Mouse (Mus musculus): ENCODE results near the gene Slc37a2. TPM values are rescaled to one million over a fixed set of nuclear protein-coding genes. Genes with fewer than 3 reads are reported as not detected.

Gene Slc37a2
- polyA plus RNA-seq, 1 experiment from 2014 or later: 0.88 TPM

DNA sequence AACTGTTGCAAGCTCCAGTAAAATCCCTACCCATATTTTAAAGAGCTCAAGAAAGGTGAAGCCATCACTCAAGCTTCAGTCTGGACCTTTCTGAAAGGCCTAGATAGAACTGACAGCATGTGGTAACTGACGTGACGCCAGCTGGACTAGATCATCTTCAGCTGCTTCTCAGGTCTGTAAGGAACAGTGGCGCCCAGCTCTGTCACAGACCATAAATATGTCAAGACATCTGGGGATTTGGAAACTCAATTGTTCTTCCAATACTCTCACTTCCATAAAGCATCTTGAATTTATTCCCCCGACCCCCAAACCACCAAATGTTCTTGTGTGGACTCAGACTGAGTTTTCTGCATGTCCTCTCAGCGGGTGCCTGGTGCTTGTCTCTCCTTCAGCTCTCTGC, 55.1 kb downstream of the Slc37a2 start:
- H3K9ac ChIP-seq (ENCODE audit: low read length): no peak overlapping the region
- no peaks in the 10 kb centered on the region for H3K9me3 ChIP-seq (replicated peaks; ENCODE audit: control insufficient read depth, low read length)
- DNase-seq (ENCODE audit: low spot score): no peak
- H3K4me2 ChIP-seq (ENCODE audit: low read length): no peak overlapping the region
- ATAC-seq: no peak
- H3K27me3 ChIP-seq (replicated peaks; ENCODE audit: control insufficient read depth, insufficient read depth, low read length): no peaks in the 10 kb centered on the region
- peaks cover 5% of the 10 kb centered on the region; the same call in 1 of the 2 replicates for H3K4me1 ChIP-seq (ENCODE audit: control insufficient read depth, insufficient read depth, low read length)
- no peaks in the 10 kb centered on the region for H3K36me3 ChIP-seq (ENCODE audit: control insufficient read depth, insufficient read depth, low read length)
- no peak overlapping the region for H3K27ac ChIP-seq (ENCODE audit: low read depth, low read length)
- 90% methylated on average over 5 of the region's 5 CpGs for WGBS
- H3K4me3 ChIP-seq (ENCODE audit: low read depth, low read length): no peak overlapping the region

DNA sequence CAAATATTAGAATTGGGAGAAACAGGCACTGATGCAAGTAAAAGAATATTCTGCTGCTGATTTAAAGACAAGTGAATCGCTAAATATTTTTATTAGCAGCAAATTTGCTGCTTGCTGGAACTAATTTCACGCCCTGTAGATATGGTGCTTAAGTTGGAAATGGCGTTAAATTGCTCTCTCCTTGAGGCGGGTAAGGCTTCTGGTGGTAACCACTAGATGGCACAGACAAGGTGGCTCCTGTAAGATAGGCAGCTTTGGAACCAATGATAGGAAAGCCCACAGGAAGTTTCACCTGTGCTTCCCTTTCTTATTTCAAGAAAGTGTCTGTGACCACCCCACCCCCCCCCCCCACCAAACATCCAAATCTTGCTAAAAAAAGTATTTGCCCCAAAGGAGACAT, 58.5 kb downstream of the Slc37a2 start:
- Histone ChIP-seq H3K9ac (ENCODE audit: low read length) (no peak overlapping the region), H3K36me3 (ENCODE audit: control insufficient read depth, insufficient read depth, low read length) (no peaks in the 10 kb centered on the region), H3K4me2 (ENCODE audit: low read length) (no peak overlapping the region), H3K27ac (ENCODE audit: low read depth, low read length) (no peak overlapping the region), H3K27me3 (replicated peaks; ENCODE audit: control insufficient read depth, insufficient read depth, low read length) (no peaks in the 10 kb centered on the region), H3K9me3 (replicated peaks; ENCODE audit: control insufficient read depth, low read length) (no peaks in the 10 kb centered on the region), H3K4me1 (ENCODE audit: control insufficient read depth, insufficient read depth, low read length) (no peaks in the 10 kb centered on the region), H3K4me3 (ENCODE audit: low read depth, low read length) (no peak overlapping the region)
- DNase-seq (ENCODE audit: low spot score): no peak
- ATAC-seq: no peak
- 91% methylated on average over 4 of the region's 4 CpGs for WGBS

DNA sequence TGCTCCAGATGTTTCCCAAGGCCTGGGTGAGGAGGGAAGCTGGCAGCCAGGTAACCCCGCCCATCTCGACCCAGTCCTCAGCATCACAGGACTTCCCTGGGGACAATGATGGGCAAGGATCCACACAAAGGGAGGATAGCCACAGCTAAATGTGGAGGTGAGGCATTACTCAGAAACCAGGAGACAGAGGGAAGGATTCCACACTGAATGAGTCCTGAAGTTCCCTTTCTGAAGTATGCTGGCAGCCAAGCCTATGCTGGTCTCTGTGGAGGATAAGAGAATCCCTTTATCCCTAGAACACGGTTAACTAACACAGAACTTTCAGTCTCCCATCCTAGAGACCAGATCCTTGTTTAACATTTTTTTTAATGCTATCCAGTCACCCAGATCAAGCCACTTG, 67.5 kb downstream of the Slc37a2 start:
- no peak overlapping the region for H3K9ac ChIP-seq (ENCODE audit: low read length)
- H3K4me2 ChIP-seq (ENCODE audit: low read length): no peak overlapping the region
- no peak overlapping the region for H3K4me3 ChIP-seq (ENCODE audit: low read depth, low read length)
- DNase-seq (ENCODE audit: low spot score) (no peak), ATAC-seq (no peak)
- H3K4me1 ChIP-seq (ENCODE audit: control insufficient read depth, insufficient read depth, low read length): no peaks in the 10 kb centered on the region; the same call in 1 of the 2 replicates
- no peaks in the 10 kb centered on the region for H3K27me3 ChIP-seq (replicated peaks; ENCODE audit: control insufficient read depth, insufficient read depth, low read length)
- no peaks in the 10 kb centered on the region for H3K36me3 ChIP-seq (ENCODE audit: control insufficient read depth, insufficient read depth, low read length)
- no peaks in the 10 kb centered on the region for H3K9me3 ChIP-seq (replicated peaks; ENCODE audit: control insufficient read depth, low read length)
- H3K27ac ChIP-seq (ENCODE audit: low read depth, low read length): no peak overlapping the region
- WGBS: 92% methylated on average over 3 of the region's 3 CpGs

DNA sequence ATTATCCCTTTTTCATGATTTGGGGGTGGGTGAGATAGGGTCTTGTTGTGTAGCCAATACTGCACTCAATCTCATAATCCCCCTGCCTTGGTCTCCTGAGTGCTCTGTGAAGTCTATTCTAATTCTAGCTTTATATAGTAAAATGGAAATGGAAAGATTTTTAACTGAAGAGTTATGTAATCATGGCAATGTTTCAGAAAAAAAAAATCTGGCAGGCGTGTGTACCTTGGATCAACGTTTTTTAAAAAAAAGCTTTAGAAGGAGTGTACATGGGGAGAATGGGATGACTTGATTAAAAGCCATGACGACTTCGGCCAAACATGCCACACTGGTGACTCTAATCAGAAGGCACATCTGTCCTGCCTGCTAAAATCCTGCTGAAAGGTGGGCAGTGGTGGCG, 68.1 kb downstream of the Slc37a2 start:
- ATAC-seq (no peak), DNase-seq (ENCODE audit: low spot score) (no peak)
- Histone ChIP-seq H3K4me1 (ENCODE audit: control insufficient read depth, insufficient read depth, low read length) (no peaks in the 10 kb centered on the region; the same call in 1 of the 2 replicates), H3K4me2 (ENCODE audit: low read length) (no peak overlapping the region), H3K9me3 (replicated peaks; ENCODE audit: control insufficient read depth, low read length) (no peaks in the 10 kb centered on the region), H3K27me3 (replicated peaks; ENCODE audit: control insufficient read depth, insufficient read depth, low read length) (no peaks in the 10 kb centered on the region), H3K4me3 (ENCODE audit: low read depth, low read length) (no peak overlapping the region), H3K9ac (ENCODE audit: low read length) (no peak overlapping the region), H3K27ac (ENCODE audit: low read depth, low read length) (no peak overlapping the region), H3K36me3 (ENCODE audit: control insufficient read depth, insufficient read depth, low read length) (no peaks in the 10 kb centered on the region)
- WGBS: 89% methylated on average over 5 of the region's 5 CpGs

DNA sequence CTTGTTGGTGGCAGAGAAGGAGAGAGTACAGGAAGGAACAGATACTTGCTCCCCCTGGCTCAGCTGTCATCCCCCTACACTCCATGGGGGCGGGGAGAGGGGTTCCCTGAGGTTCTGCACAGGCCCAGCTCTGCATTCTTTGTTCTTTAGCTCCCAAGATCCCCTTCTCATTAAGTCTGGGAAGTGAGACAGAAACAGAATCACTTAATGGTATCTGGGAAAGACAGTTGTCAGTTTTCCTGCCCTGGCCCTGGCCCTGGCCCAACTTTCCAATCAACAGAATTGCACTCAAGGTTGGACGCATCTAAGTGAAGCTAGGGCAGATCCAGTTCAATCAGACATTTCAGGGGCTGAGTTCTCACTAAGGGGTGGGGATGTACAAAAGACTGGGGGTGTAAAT, 72.4 kb downstream of the Slc37a2 start:
- H3K27ac ChIP-seq (ENCODE audit: low read depth, low read length): no peak overlapping the region

DNA sequence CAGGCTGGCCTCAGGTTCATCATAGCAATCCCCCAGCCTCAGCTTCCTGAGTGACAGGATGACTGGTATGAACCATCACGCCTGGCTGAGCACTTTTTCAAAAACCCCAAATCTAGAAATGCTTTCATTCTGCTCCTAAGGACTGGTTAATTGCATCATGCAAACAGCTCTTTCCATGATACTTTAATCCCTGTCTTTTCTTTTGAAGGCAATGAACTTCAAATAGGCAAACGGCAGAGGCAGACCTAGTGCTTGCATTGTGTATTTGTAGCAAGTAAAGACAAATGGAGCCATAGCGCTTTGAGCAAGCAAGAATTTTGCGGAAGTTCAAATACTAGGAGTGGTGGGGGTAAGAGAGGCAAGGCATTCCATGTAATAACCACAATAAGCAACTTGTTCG, 73.9 kb downstream of the Slc37a2 start:
- Histone ChIP-seq H3K27me3 (replicated peaks; ENCODE audit: control insufficient read depth, insufficient read depth, low read length) (no peaks in the 10 kb centered on the region), H3K27ac (ENCODE audit: low read depth, low read length) (no peak overlapping the region), H3K4me1 (ENCODE audit: control insufficient read depth, insufficient read depth, low read length) (peaks cover 33% of the 10 kb centered on the region), H3K4me2 (ENCODE audit: low read length) (no peak overlapping the region), H3K4me3 (ENCODE audit: low read depth, low read length) (no peak overlapping the region), H3K9ac (ENCODE audit: low read length) (no peak overlapping the region), H3K36me3 (ENCODE audit: control insufficient read depth, insufficient read depth, low read length) (no peaks in the 10 kb centered on the region), H3K9me3 (replicated peaks; ENCODE audit: control insufficient read depth, low read length) (no peaks in the 10 kb centered on the region)
- DNase-seq (ENCODE audit: low spot score): no peak
- ATAC-seq: no peak
- WGBS: 9% methylated on average over 5 of the region's 5 CpGs

More for the DNA sequence above, 72.4 kb downstream of the Slc37a2 start:
- Histone ChIP-seq H3K9me3 (replicated peaks; ENCODE audit: control insufficient read depth, low read length) (no peaks in the 10 kb centered on the region), H3K4me2 (ENCODE audit: low read length) (no peak overlapping the region), H3K9ac (ENCODE audit: low read length) (no peak overlapping the region), H3K27me3 (replicated peaks; ENCODE audit: control insufficient read depth, insufficient read depth, low read length) (no peaks in the 10 kb centered on the region), H3K4me1 (ENCODE audit: control insufficient read depth, insufficient read depth, low read length) (peaks cover 20% of the 10 kb centered on the region), H3K4me3 (ENCODE audit: low read depth, low read length) (no peak overlapping the region), H3K36me3 (ENCODE audit: control insufficient read depth, insufficient read depth, low read length) (no peaks in the 10 kb centered on the region)
- DNase-seq (ENCODE audit: low spot score) (no peak), ATAC-seq (no peak)
- 32% methylated on average over 2 of the region's 2 CpGs for WGBS

DNA sequence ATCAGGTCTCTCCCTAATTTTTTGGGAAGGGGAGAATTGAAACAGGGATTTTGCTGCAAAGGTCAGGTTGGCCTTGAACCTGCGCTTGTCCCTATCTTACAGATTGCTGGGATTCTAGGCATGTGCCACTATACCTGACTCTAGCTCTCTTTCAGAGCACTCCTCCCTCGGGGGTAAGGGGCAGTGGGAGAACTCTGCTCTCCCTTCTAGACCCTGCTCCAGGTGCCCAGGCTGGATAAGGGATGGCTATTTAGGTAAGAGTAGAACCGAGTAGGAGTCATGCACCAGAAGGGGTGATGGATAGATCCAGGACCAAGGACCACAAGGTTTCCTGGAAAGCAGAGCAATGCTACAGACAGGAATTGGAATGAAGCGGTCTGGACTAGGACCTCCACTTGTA, 75.9 kb downstream of the Slc37a2 start:
- no peak for DNase-seq (ENCODE audit: low spot score)

DNA sequence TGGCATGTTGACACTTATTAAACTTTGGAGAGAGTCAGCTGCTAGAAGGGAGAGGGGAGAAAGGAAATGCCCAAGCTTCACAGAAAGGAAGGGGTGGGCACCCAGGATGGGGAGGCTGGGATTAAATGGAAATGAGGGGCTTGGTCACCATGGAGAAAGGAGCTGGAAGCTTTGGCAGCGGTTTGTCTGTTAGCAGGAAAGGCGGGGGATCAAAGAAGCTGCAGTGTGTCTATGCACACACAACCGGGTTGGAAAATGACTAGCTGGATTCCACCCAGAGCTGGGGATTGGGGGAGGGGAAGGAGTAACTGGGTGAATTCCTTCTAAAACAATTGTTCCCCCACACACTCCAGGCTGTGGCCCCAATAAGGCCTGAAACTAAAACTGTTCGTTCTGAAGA, 76.6 kb downstream of the Slc37a2 start:
- Histone ChIP-seq H3K27ac (ENCODE audit: low read depth, low read length) (peak overlapping the region; percentile 36; the same call in 1 of the 2 replicates), H3K4me2 (ENCODE audit: low read length) (no peak overlapping the region), H3K4me3 (ENCODE audit: low read depth, low read length) (no peak overlapping the region), H3K4me1 (ENCODE audit: control insufficient read depth, insufficient read depth, low read length) (peaks cover 33% of the 10 kb centered on the region), H3K9me3 (replicated peaks; ENCODE audit: control insufficient read depth, low read length) (no peaks in the 10 kb centered on the region), H3K36me3 (ENCODE audit: control insufficient read depth, insufficient read depth, low read length) (no peaks in the 10 kb centered on the region), H3K27me3 (replicated peaks; ENCODE audit: control insufficient read depth, insufficient read depth, low read length) (no peaks in the 10 kb centered on the region), H3K9ac (ENCODE audit: low read length) (no peak overlapping the region)
- DNase-seq (ENCODE audit: low spot score) (peak; percentile 88), ATAC-seq (peak; percentile 59)
- WGBS: 4% methylated on average over 4 of the region's 4 CpGs

More for the DNA sequence above, 75.9 kb downstream of the Slc37a2 start:
- no peak overlapping the region for H3K4me2 ChIP-seq (ENCODE audit: low read length)
- no peaks in the 10 kb centered on the region for H3K27me3 ChIP-seq (replicated peaks; ENCODE audit: control insufficient read depth, insufficient read depth, low read length)
- ATAC-seq: no peak
- H3K4me3 ChIP-seq (ENCODE audit: low read depth, low read length): no peak overlapping the region
- H3K4me1 ChIP-seq (ENCODE audit: control insufficient read depth, insufficient read depth, low read length): peaks cover 33% of the 10 kb centered on the region
- H3K9me3 ChIP-seq (replicated peaks; ENCODE audit: control insufficient read depth, low read length): no peaks in the 10 kb centered on the region
- peak overlapping the region; percentile 36; the same call in 1 of the 2 replicates for H3K27ac ChIP-seq (ENCODE audit: low read depth, low read length)
- no peak overlapping the region; the same call in 1 of the 2 replicates for H3K9ac ChIP-seq (ENCODE audit: low read length)
- 88% methylated on average over 4 of the region's 4 CpGs for WGBS
- H3K36me3 ChIP-seq (ENCODE audit: control insufficient read depth, insufficient read depth, low read length): no peaks in the 10 kb centered on the region
